Mouse (Mus musculus): ENCODE data around the gene Wsb1.
"Not testable (repeated sequence)": the region's sequence is repeated elsewhere in the genome, so short reads cannot be mapped to it uniquely, and the experiment has no call there.

The Wsb1 gene

DNA sequence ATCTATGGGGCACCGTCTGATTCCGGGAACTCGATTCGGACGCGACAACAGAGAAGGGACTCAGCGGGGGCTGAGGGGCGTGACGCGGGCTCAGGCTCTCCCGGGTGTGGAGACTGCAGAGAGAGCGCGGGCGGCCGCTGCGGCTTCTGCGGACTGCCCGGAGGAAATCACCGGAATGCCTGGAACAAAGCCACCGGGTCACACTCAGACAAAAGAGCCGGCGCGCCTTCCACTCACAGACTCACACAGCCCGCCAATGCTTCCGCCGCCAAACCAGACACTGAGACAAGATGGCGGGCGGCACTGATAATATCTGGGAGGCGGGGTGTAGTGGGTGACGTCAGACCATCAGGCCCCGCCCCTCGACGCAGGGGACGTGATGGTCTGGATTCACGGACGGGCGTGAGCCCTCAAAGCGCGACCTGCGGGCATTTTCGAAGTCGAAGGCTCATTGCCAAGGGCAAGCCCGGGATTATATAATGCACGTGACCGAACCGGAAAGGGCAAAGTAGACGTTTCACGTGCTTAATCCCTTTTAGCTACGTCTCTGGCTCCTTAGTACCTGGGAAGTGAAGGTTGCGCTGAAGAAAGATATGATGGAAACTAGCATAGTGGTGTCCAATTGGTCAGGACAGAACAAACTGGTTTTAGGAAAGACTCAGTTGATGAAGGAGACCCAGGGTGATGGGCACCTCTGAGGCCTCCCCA lies at the start of gene Wsb1:
Gene Wsb1, minus strand, starts transcription at position 281 of the 708 bp plus-strand sequence.
- DNase-seq, result peak; percentile 93 to 94

DNA sequence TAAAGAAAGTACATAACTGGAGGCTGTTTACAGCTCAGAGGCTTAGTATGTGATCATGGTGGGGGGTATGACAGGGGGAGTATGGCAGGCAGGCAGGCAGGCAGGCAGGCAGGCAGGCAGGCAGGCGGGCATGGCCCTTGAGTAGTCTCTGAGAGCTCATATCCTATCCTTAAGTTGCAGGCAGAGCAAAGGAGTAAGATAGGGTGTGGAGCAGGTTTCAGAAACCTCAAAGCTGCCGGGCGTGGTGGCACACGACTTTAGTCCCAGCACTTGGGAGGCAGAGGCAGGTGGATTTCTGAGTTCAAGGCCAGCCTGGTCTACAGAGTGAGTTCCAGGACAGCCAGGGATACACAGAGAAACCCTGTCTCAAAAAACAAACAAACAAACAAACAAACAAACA lies 49.8 kb upstream of the Wsb1 start:
- not testable (repeated sequence) for DNase-seq

DNA sequence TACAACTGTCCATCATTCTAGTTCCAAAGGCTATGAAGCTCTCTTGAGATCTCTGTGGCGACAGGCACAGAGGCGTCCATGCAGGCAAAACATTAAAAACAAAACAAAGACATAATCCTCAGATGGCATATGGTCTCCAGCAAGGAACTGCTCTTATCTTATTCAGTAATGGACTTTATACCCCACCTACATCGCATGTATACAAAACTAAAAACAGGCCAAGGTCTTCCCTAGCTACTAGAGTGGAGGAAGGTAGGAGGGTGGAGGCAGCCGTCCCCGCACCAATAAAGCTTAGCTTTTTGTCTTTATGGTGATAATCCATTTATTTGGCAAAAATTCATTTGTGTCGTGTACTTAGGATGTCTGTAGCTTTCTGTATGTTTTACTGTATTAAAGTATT lies 48.6 kb upstream of the Wsb1 start:
- DNase-seq, result no peak

DNA sequence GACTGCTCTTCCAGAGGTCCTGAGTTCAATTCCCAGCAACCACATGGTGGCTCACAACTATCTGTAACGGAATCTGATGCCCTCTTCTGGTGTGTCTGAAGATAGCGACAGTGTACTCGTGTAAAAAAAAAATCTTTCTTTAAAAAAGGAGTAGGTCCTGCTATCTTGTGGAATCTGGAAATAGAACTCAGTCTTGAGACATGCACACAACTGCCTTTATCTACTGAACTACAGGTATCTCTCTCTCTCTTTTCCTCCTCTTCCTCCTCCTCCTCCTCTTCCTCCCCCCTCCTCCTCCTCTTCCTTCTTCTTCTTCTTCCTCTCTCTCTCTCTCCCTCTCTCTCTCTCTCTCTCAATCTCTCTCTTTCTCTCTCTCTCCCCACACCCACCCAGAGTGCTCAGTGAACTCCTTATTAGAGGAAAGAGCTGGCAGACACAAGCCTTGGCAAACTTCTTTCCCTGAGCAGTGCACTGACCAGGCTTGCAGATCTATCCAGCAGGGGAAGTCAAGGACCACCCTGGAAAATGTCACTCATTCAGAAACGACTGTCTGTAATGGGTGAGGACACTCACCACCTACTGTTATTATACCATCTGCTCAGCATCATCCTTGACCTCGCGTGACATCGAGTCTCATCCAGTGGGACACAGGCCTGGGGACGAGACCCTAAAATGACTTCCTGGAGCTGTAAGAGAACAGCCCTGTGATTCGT lies 45.4 kb upstream of the Wsb1 start:
- DNase-seq, result no peak

DNA sequence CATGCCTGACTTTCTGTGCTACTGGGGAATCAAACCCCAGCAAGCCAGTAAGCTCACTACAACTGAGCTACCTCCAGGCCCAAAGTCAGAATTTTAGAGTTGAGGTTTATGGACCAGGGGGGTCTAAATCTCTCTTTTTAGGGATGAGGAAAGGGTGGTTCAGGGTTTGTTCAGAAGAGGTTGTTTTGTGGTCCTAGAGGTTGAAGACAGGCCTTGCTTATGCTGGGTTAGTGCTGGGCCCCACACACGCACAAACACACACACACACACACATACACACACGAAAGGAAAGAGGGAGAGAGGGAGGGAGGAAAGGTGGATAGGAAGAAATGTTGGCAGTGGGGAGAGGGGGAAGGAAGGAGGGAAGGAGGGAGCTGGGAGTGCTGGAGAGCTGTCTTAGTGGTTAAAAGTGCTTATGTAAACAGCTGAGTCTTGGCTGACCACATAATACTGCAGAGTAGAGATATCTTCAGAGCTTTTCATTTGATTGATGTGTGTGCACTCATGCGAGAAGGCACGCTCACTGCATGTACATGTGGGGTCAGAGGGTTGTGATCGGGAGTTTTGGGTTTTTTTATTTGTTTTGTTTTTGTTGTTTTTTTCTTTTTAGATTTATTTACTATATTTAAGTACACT lies 42.5 kb upstream of the Wsb1 start, which contains the start of gene Gm9964:
Gene Gm9964, minus strand, starts transcription at position 51 of the 636 bp plus-strand sequence.
- DNase-seq, result no peak

DNA sequence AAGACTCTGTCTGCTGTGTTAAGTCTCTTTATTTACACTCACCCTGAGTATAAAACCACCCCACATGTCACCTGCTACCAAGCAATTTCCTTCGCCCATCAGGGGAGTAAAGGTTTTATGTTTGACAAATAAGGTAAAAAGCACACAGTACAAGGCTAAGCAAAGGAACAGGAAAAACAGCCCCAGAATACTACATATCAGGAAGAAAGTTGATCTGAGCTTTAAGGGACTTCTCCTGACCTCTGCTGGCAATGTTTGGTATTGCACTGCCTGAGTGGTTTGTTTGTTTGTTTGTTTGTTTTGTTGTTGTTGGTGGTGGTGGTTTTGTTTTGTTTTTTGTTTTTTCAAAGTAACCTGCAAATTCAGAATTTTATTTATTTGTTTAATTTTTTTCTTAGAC lies 41.7 kb upstream of the Wsb1 start:
- no peak for DNase-seq

DNA sequence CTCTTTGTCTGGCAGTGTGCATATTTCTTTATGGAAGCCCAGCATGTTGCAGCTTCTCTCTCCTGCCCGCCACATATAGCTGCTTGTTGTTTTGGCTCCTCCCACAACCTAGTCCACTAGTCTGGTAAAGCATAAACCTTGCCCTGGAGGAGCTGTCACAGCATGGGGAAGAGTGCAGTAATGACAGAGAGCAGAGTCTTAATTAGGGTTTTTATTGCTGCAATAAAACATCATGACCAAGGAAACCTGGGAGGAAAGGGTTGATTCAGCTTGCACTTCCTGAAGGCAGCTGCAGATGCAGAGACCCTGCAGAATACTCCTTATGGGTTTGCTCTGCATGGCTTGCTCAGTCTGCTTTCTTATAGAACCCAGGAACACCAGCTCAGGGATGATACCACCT lies 39.5 kb upstream of the Wsb1 start:
- DNase-seq, result no peak

DNA sequence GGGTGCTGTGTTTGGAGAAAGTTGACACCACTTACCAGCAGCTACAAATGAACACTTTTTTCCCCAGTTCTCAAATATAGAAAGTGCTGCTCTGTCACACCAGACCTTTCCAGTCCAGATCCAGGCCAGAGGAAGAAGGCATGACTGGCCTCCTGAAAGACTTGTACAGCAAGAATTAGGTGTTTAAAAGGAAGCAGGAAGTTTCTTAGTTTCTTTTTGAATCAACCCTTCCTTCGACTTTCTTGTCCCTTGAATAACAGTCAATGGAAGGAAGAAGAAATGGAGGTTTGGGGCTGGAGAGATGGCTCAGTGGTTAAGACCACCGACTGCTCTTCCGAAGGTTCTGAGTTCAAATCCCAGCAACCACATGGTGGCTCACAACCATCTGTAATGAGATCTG lies 38.6 kb upstream of the Wsb1 start:
- DNase-seq, result no peak

DNA sequence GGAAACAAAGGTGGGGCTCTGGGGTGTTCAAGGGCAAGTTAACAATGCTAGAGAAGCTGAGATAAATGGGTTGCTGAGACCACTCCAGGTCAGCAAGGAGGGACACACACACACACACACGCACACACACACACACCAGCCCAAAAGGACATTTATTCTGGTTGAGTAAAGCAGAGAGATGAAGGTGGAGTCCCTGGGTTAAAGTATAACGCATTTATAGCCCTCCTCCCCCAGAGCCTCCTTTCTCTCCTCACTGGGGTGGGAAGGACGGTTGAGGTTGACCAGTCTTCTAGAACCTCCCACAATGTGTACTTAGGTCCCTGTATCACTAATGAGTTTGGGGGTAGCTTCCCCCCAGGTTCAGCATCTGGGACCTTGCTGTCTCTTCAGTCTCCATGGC lies 37.7 kb upstream of the Wsb1 start:
- DNase-seq, result no peak

DNA sequence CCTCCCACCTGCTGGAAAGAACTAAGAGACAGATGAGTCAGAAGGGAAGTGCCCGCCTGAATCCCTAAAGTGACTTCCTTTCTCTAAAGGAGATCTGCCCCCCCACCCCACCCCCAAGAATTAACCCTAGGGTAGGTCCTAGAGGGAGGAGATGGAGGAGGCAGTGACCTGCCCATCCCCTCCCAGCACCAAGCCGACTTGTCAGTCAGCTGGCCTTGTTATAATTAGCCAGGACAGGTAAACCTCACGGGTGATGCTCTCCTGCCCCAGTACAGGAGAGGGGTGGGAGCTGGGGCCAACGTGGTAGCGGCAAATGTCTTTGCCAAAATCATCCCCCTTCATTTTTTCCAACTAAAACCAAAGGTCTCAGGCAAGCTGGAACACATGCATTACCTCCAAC lies 37.2 kb upstream of the Wsb1 start:
- no peak for DNase-seq

DNA sequence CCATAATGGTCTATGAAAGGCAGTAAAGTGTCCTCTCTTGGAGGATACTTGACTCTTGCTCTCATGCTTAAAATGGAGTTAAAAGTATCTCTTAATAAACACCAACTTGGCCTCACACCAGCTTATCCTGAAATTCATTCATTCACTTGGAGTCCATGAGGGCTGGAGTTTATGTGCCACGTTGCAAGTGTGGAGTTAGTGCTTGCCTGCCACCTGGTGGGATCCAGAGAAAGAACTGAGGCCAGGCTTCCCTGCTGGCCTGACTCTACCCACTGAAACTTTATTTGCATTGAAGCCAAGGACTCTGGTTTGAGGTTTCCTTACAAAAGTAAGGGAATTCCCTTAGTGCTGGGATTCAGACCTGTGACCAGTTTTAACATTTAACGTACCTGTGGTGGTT lies 36.0 kb upstream of the Wsb1 start:
- DNase-seq, result peak; percentile 56 to 63

DNA sequence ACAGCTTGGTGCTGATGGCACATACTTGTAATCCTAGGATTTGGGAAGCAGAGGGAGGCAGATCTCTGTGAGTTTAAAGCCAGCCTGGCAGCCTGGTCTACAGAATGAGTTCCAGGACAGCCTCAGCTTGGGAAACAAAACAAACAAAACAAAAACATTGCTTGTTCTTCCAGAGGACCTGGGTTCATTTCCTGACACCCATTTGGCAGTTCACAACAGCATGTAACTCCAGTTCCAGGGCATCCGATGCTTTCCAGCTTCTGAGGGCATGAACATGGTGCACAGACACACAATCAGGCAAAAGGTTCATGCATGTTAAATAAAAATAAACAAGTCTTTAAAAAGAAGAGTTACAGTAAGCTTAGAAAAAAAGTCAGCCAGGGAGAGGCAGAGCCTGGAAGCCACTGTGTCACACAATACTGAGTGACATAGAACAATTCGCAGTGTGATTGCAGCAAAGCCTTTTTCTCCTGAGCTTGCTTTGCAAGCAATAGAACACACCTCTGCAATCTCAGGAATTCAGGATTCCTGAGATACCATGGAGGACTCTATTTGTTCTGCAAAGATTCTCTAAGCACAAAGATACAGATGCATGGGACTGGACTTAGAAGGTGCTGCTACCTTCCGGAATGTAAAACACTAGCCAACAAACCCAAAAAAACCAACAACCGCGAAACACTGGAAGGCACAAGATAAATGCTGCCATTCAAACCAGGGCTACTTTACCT lies 34.6 kb upstream of the Wsb1 start:
- DNase-seq, result no peak

DNA sequence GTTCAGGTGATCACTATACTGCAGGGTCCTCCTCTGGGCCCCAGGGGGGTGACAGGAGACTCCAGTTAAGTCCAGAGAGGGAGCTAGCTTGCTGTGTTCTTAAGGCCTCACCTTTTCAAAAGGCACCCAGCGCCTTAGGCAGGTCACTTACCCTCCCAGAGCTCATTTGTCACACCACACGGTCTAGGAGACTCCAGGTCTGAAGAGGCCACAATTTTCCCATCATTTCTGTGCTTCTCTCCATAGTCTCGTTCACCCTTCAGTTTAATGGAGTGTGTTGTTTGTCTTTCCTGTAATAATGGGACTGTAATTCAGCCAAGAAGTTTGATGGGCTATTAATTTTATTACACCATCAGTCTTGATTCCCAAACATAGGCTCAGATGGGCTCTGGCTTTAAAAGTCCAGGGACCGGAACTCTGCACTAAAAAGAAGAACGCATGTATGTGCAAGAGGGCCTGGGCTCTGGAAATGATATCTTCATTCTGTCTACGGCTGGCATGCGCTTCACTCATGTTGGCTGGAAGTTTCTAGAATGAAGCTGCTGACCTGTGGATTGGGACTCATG lies 33.9 kb upstream of the Wsb1 start:
- DNase-seq, result no peak

DNA sequence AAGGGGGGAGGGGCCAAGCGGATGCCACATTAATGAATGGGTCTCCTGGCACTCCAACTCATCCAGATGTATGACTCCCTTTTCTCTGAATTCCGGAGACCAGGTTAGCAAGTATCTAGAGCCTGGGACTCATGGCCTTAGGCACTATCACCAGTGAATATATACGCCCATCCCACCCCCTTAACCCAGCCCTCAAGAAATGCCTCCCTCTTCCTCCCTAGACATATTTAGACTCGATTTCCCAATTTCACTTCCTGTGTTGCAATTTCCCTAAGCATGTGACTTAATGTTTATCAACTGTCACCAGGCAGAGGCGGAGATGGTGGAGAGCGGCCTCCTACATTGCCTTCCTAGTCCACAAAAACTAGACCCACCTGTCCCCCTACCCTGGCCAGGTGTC lies 33.0 kb upstream of the Wsb1 start:
- peak; percentile 34 to 56 for DNase-seq

DNA sequence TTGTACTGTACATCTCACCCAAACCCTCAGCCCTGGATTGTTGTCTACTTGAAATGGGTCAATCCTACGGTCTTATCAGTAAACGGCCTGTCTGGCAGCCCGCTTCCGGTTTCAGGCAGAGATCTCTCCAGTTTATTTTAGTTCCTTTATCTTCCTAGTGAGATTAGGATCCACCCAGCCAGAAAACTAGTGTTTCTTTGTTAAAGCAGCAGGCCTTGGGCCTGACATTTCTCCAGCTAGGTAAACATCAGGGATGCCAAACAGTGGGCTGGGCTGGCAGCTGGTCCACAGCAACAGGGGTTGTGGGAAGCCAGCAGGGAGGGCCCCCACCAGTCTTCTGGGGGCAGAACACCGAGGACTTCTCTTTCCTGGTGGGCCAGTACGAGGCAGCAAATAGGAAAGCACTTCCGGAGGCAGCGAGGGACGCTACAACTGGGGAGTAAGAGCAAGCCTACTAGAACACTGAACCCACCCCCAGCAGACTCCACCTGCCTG lies 31.9 kb upstream of the Wsb1 start:
- DNase-seq, result no peak

DNA sequence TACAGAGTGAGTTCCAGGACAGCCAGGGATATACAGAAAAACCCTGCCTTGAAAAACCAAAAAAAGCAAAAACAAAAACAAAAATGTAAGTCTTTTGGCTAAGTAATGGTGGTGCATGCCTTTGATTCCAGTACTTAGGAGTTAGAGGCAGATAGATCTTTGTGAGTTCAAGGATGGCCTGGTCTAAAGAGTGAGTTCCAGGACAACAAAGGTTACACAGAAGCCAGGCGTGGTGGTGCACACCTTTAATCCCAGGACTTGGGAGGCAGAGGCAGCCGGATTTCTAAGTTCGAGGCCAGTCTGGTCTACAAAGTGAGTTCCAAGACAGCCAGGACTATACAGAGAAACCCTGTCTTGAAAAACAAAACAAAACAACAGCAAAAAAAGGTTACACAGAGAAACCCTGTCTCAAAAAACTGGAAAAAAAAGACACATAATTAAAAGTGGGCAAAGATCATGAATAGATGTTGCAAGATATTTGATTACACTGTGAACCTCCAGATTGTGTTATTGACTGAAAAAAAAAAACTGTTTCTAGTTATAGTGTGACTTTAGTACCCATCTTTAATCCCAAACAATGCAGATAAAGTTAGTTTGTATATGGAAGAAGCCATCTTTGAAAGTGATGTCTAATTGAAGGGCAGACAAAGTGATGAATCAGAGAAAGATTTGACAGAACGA lies 29.0 kb upstream of the Wsb1 start:
- DNase-seq, result no peak

DNA sequence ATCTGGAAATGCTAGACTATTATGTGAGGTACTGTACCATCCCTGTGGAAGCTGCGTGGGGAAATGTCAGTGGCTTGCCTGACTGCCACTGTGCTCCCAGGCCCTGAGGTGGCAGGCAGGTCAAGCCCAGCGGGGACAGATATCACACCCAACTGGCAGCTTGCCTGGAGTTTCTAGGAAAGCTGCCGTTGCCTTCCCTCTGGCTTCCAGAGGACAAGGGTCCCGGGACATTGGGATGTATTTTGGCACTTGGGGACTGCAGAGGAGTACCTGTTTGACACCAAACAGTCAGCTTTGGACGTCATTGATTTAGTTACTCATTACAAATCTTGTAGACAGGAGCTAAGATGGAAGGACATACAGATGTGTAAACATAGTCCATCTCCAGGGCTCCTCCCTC lies 26.9 kb upstream of the Wsb1 start:
- no peak for DNase-seq

DNA sequence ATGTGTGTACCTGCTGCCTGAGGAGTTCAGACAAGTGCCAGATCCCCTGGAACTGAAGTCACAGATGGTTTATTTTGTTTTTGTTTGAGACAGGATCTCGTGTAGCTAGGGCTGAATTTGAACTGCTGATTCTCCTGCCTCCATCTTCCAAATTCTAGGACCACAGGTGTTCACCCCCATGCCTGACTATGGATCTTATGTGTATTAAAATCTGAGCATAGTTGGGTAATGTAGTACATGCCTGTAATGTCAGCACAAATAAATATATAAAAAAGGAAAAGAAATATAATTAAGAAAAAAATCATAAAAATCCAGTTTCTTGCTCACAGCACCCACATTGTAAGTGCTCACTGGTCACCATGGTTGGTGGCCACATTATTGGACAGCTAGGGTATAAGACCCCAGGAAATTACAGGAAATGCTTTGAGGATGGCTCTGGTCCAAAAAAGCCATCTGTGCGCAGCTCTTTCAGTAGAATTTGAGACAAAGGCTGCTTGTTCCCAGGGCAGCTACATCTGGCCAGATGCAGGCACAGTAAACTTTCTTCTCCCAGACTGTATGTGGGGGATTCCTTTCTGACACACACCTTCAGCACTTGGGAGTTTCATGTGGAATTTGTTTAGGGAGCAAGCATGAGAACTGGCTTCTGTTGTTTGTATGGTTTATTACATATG lies 25.4 kb upstream of the Wsb1 start:
- DNase-seq, result no peak

DNA sequence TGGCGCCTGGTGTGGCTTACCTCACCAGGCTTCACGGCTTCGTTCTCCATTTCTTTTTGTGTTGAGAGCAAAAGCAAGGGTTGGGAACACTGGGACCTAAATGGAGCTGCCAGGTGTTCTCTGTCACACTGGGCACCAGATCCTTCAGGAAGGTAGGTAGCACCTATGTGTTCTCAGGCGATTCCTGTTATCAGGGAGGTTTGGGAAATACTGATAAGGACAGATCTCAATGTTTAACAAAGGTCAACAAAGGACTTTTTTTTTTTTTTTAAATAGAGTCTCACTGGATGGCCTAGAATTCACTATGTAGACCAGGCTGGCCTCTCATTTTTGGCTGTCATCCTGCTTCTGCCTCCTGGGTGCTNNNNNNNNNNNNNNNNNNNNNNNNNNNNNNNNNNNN lies 19.3 kb upstream of the Wsb1 start:
- DNase-seq, result no peak

DNA sequence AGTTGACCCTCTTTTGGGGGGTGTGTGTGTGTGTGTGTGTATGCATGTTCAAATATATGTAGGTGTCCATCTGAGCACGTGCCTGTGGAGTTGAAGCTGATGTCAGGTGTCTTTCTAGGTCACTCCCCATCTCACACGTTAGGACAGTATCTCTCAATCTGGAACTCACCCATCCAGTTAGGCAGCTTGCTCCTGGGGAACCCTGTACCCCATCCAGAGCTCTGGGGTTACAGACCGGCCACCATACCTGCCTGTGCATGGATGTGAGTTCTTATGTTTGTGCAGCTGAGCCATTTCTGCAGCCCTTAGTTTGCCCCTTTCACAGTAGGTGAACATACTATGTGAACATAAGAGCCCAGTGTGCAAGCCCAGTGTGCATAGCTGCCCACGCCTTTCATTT lies 18.6 kb upstream of the Wsb1 start:
- DNase-seq, result no peak

DNA sequence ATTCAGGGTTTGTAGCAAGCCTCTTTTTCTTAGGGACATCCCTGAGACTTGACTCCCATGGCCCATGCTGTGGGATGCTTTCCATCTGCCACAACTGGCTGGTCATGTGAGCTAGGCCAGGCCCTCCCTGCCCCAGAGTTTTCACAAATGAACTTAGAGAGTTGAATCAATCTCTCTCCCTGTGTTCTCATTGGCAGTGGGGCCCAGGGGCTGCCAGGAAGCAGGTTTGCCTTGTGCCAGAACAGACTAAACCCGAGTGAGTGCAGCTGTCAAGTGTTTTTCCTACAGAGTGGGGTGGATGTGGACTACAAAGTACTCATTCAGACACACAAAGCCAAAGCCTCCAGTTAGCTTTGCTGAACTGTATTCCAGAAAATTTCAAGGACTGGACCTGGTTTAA lies 12.7 kb upstream of the Wsb1 start:
- DNase-seq, result peak; percentile 45 to 60

DNA sequence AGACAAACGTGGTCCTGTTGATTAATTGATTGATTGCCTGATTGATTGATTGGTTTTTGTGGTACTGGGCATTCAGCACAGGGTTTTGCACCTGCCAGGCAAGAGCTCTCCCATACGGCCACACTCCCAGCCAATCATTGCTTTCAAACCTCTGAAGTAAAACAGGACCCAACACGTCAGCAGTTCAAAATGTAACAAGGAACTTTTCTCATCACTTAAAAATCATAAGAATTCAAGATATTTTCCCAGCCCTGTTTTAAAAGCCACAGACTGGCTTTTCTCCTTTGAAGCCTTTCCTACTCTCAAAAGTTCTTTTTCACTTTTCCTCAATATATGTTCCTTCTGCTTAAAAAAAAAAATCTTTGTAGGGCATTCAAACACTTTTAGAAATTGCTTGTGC lies 9.9 kb upstream of the Wsb1 start:
- no peak for DNase-seq
